Mouse (Mus musculus) erythroblast, embryonic 14.5 days (primary cell): Measurements from ENCODE around the gene Ms4a6d.

Experiments
- GATA1 ChIP-seq: IDR thresholded peaks from 2 replicates; pipeline ENCODE4 v1.6.1; 2012; ENCODE audit warnings: low read length, inconsistent platforms, mixed read lengths
- TAL1 ChIP-seq: IDR thresholded peaks from 3 replicates; pipeline ENCODE4 v1.6.1; 2012; ENCODE audit warnings: low read length, inconsistent platforms, mixed read lengths

GRCm38 (mm10) chr19:11537336-11537735, 67.3 kb downstream of the Ms4a6d start:
- TF ChIP-seq GATA1 (no peak), TAL1 (no peak)
